Mouse (Mus musculus) kidney, adult 2 months (tissue): ENCODE measurements around the gene Tmem171. TPM values are rescaled to one million over a fixed set of nuclear protein-coding genes. Genes with fewer than 3 reads are reported as not detected.

Experiments used
- DNase-seq: peaks from one replicate; pipeline ENCODE4 v3.0.0; 2021
- H3K27ac ChIP-seq: fragments of 200-500 bp; 2 replicates; pipeline ENCODE4 v1.5.1; 2012; ENCODE audit warnings: low read depth, low read length, control low read depth, inconsistent platforms; ENCODE audit not compliant: insufficient read depth
- H3K27me3 ChIP-seq: fragments of 200-500 bp; replicated peaks from 2 replicates; pipeline ENCODE4 v1.6.1; 2012; ENCODE audit warnings: mild to moderate bottlenecking, moderate library complexity, low read length, inconsistent platforms; ENCODE audit not compliant: control insufficient read depth, insufficient read depth
- H3K36me3 ChIP-seq: fragments of 200-500 bp; 2 replicates; pipeline ENCODE4 v1.6.1; 2012; ENCODE audit warnings: mild to moderate bottlenecking, moderate library complexity, low read length, inconsistent platforms; ENCODE audit not compliant: control insufficient read depth, insufficient read depth
- H3K4me1 ChIP-seq: fragments of 200-500 bp; 2 replicates; pipeline ENCODE4 v1.6.1; 2011; ENCODE audit warnings: low read length; ENCODE audit not compliant: control insufficient read depth, insufficient read depth
- H3K4me3 ChIP-seq: fragments of 200-500 bp; 2 replicates; pipeline ENCODE4 v1.5.1; 2011; ENCODE audit warnings: mild to moderate bottlenecking, low read depth, low read length, control low read depth; ENCODE audit not compliant: insufficient read depth
- CTCF ChIP-seq: fragments of 200-500 bp; conservative IDR thresholded peaks from 2 replicates; pipeline ENCODE4 v1.5.1; 2011; ENCODE audit warnings: low read depth, mild to moderate bottlenecking, control low read depth, low read length, moderate library complexity, mixed read lengths; ENCODE audit not compliant: insufficient read depth, insufficient read length
- POLR2A ChIP-seq: fragments of 200-500 bp; IDR thresholded peaks from one replicate; pipeline ENCODE4 v1.6.1; 2011; ENCODE audit warnings: low read depth, low read length, control low read depth
- WGBS: fragments of 180-500 bp; shearing (Covaris S2); methylation state at CpG from one replicate; pipeline ENCODE4 v1.1.7; 2018; 5-methylcytosine and 5-hydroxymethylcytosine counted together
- polyA plus RNA-seq: library from polyadenylated mRNA; depleted of rRNA; stranded (reverse); fragments of >200 nt; gene quantifications from 2 replicates; pipeline ENCODE4 v1.2.3, GENCODE M21; 2012; rRNA removed

Tmem171 gene
- polyA plus RNA-seq = 25.5 TPM in 2 replicates

- peak; percentile 72 for DNase-seq
- Histone ChIP-seq H3K4me1 (peaks cover 13% of the 10 kb centered on the region; the same call in 1 of the 2 replicates), H3K4me3 (peak within 1 kb of the TSS; percentile 50), H3K36me3 (no peaks in the 10 kb centered on the region), H3K27me3 (no peaks in the 10 kb centered on the region), H3K27ac (peak within 1 kb of the TSS; percentile 78)
- TF ChIP-seq CTCF (no peak), POLR2A (no peak)
- 11% methylated on average over 43 of the region's 44 CpGs for WGBS
Measured at GRCm38 (mm10) chr13:98694773-98695314, at the start of gene Tmem171. Gene Tmem171 (minus strand): TSS chr13:98694834.

DNA sequence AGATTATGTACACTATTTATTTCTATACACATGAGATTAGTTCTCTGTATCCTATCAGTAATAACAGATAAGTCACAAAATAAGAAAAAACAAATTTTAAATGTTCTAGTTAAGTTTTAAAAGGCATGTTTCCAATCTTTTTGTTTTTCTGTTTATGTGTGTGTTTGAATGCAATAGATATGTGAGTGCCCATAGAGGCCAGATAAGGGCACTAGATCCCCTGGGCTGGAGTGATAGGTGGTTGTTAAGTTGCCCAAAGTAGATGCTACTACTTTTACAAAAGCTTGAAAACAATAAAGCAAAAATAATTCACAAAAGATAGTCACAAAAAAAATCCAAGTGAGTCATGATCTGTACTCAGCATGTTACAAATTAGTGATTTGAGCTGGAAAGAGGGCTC lies 49.2 kb upstream of the Tmem171 start:
- no peak overlapping the region for H3K27ac ChIP-seq
- H3K4me3 ChIP-seq = no peak overlapping the region
- no peaks in the 10 kb centered on the region for H3K4me1 ChIP-seq
- peaks cover 14% of the 10 kb centered on the region; the same call in 1 of the 2 replicates for H3K36me3 ChIP-seq
- no peak for TF ChIP-seq POLR2A
- TF ChIP-seq CTCF = no peak
- H3K27me3 ChIP-seq = no peaks in the 10 kb centered on the region
- no peak for DNase-seq

DNA sequence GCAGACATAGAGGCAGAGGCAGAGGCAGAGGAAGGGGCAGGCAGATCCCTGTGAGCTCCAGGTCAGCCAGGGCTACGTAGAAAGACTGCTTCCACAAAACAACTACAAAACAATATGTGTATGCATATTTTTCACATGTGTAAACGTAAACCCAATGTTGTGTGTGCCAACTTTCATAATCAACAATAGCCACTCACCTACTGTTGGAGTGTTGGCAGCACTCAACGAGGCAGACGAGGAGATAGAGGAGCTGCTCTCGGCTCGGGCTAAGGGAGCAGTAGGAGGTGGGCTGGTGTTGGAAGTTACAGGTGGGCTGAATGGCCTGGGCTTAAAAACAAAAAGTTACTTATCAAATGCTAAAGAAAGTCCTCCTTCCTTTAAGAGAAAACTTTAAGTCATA lies 48.6 kb upstream of the Tmem171 start:
- no peaks in the 10 kb centered on the region for H3K27me3 ChIP-seq
- no peak for TF ChIP-seq CTCF
- TF ChIP-seq POLR2A = no peak
- no peak overlapping the region for H3K27ac ChIP-seq
- H3K36me3 ChIP-seq = peaks cover 14% of the 10 kb centered on the region; the same call in 1 of the 2 replicates
- H3K4me1 ChIP-seq = no peaks in the 10 kb centered on the region
- H3K4me3 ChIP-seq = no peak overlapping the region
- no peak for DNase-seq
- WGBS = 94% methylated on average over 6 of the region's 6 CpGs

GRCm38 (mm10) chr13:98738213-98738612 lies 43.6 kb upstream of the Tmem171 start:
- Histone ChIP-seq H3K27me3 (no peaks in the 10 kb centered on the region), H3K4me3 (no peak overlapping the region), H3K27ac (no peak overlapping the region), H3K4me1 (no peaks in the 10 kb centered on the region), H3K36me3 (peaks cover 7% of the 10 kb centered on the region)
- WGBS = 94% methylated on average over 2 of the region's 2 CpGs
- DNase-seq = no peak
- no peak for TF ChIP-seq POLR2A
- TF ChIP-seq CTCF = no peak

- TF ChIP-seq POLR2A (no peak), CTCF (no peak)
- 60% methylated on average over 3 of the region's 3 CpGs for WGBS
- H3K27me3 ChIP-seq = no peaks in the 10 kb centered on the region
- H3K4me1 ChIP-seq = no peaks in the 10 kb centered on the region
- H3K36me3 ChIP-seq = peaks cover 7% of the 10 kb centered on the region
- no peak overlapping the region for H3K4me3 ChIP-seq
- DNase-seq = no peak
- no peak overlapping the region for H3K27ac ChIP-seq
Measured at GRCm38 (mm10) chr13:98733292-98733691, 38.7 kb upstream of the Tmem171 start.

- Histone ChIP-seq H3K4me1 (no peaks in the 10 kb centered on the region), H3K4me3 (no peak overlapping the region), H3K36me3 (peaks cover 15% of the 10 kb centered on the region), H3K27ac (no peak overlapping the region), H3K27me3 (no peaks in the 10 kb centered on the region)
- WGBS = 2% methylated on average over 1 of the region's 1 CpGs
- peak; percentile 27 for DNase-seq
- TF ChIP-seq CTCF = no peak
- TF ChIP-seq POLR2A = no peak
Measured at GRCm38 (mm10) chr13:98729271-98730062, 34.8 kb upstream of the Tmem171 start.

GRCm38 (mm10) chr13:98726494-98726893 lies 31.9 kb upstream of the Tmem171 start:
- no peak overlapping the region for H3K27ac ChIP-seq
- H3K36me3 ChIP-seq = peaks cover 13% of the 10 kb centered on the region
- TF ChIP-seq CTCF = peak; percentile 58
- TF ChIP-seq POLR2A = no peak
- H3K4me3 ChIP-seq = no peak overlapping the region
- WGBS = 54% methylated on average over 4 of the region's 4 CpGs
- peak; percentile 48 for DNase-seq
- no peaks in the 10 kb centered on the region for H3K27me3 ChIP-seq
- H3K4me1 ChIP-seq = no peaks in the 10 kb centered on the region
